Mouse (Mus musculus): ENCODE measurements around the gene Zfhx3. TPM values are rescaled to one million over a fixed set of nuclear protein-coding genes. Genes with fewer than 3 reads are reported as not detected.
A peak's percentile ranks its signal among the peaks of the same experiment; 100 is the strongest.

Gene Zfhx3
- polyA plus RNA-seq, 1 experiment from 2014 or later, result 13.9 TPM

DNA sequence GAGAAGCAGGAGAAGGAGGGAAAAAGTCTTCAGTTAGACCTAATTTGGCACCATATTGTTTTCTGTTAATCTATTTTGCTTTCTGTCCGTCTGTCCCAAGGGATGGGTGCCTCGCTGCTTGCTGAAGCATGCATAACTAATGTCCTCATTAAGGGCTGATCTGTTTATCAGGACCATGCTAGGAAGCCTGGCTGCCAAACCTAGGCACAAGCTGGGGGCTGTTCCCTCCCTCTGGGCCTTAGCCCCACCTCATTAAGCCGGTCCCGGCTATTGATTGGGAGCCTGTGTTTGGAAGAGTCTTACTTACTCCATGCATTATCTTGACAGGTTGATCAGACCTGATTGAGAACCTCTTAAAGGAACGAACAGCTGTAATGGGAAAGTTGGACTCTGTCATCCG is 903.7 kb downstream of the Zfhx3 start:
- Histone ChIP-seq H3K4me2 (replicated peaks) (no peak overlapping the region), H3K4me3 (replicated peaks) (no peak overlapping the region), H3K27me3 (no peaks in the 10 kb centered on the region), H3K9me3 (replicated peaks) (no peaks in the 10 kb centered on the region), H3K4me1 (peaks cover 9% of the 10 kb centered on the region; the same call in 1 of the 2 replicates), H3K9ac (no peak overlapping the region), H3K27ac (replicated peaks) (no peak overlapping the region), H3K36me3 (no peaks in the 10 kb centered on the region)
- ATAC-seq (ENCODE audit: insufficient number of reproducible peaks, low FRiP score, low TSS enrichment, low read depth), result peak; percentile 60; the same call in 1 of the 2 replicates
- 45% methylated on average over 6 of the region's 6 CpGs for WGBS

DNA sequence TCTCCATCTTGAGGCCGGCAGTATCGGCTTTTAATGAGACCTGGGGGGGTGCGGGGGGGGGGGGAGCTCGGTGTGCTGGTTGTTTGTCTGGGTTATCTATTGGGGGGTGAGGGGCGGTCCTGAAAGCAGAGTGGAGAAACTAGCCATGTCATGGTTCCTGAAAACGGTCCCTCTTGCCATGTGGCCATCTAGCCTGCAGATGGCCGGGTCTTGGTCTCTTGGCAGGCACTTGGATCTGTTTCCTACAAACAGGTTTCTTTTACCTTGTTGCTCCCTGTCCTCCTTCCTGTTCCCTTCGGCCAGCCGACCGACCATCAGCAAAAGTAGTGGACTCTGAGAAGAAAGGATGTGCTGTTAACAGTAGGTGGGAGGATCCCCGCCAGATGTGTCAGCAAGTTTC is 904.4 kb downstream of the Zfhx3 start:
- Histone ChIP-seq H3K9ac (no peak overlapping the region), H3K27me3 (no peaks in the 10 kb centered on the region), H3K4me3 (replicated peaks) (no peak overlapping the region), H3K36me3 (no peaks in the 10 kb centered on the region), H3K4me1 (peaks cover 9% of the 10 kb centered on the region; the same call in 1 of the 2 replicates), H3K4me2 (replicated peaks) (no peak overlapping the region), H3K27ac (replicated peaks) (no peak overlapping the region), H3K9me3 (replicated peaks) (no peaks in the 10 kb centered on the region)
- no peak for ATAC-seq (ENCODE audit: insufficient number of reproducible peaks, low FRiP score, low TSS enrichment, low read depth)
- 65% methylated on average over 11 of the region's 11 CpGs for WGBS

DNA sequence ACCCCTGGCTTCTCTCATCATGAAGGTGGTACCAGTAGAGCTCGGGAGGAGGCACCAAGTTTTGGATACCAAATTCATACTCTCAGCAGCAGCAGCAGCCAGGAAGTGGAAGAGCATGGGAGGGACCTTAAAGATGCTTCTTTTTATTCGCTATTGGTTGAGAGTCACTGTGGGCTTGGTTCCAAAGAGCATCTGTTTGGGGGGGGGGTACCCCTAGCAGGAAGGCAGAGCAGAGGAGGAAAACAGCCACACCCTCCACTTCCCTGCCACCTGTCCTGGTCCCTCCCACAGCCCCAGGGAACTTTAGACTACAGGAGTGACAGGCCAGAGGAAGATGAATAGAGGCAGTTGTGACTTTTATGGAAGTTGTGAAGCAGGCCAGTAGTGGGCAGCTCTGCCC is 904.9 kb downstream of the Zfhx3 start:
- Histone ChIP-seq H3K4me1 (peaks cover 13% of the 10 kb centered on the region; the same call in 1 of the 2 replicates), H3K27ac (replicated peaks) (no peak overlapping the region), H3K4me2 (replicated peaks) (no peak overlapping the region), H3K9ac (no peak overlapping the region), H3K36me3 (no peaks in the 10 kb centered on the region), H3K9me3 (replicated peaks) (no peaks in the 10 kb centered on the region), H3K27me3 (no peaks in the 10 kb centered on the region), H3K4me3 (replicated peaks) (no peak overlapping the region)
- ATAC-seq (ENCODE audit: insufficient number of reproducible peaks, low FRiP score, low TSS enrichment, low read depth), result no peak
- 52% methylated on average over 2 of the region's 2 CpGs for WGBS

DNA sequence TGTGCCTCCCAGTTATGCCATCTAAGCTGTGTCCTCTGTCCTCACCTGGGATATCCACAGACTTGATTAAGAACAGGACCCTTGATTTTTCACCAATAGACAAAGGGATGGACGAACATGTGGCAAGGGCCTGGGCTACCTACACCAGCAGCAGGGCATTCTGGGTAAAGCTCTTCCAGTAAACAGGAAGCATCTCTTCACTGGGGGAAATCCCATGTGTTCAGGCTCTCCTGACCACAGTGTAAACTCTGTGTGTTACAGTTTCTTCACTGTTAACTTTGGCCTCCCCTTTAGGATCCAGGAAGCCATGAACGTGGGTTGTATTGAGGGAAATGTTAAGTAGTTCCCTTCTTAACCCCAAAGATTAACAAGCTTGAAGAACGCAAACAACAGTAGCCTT is 906.0 kb downstream of the Zfhx3 start:
- ATAC-seq (ENCODE audit: insufficient number of reproducible peaks, low FRiP score, low TSS enrichment, low read depth), result no peak
- no peaks in the 10 kb centered on the region for H3K36me3 ChIP-seq

DNA sequence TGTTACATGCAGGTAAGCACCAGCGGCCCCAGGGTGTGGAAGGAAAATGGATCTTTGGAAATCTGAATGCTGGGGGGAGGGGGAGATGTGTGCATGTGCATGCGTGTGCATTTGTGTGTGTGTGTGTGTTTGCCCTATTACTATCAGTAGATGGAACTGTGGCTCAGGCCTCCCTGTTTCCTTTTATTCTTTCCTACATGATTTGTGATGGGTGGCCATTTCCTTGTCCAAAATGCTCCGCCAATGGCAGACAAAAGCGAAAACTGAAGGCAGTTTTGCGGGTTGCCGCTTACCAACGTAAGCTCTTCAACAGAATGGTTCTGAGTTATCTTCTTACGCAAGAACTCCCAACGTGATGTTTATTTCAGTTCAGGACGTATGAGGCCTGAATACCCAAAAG is 910.6 kb downstream of the Zfhx3 start:
- H3K9ac ChIP-seq, result no peak overlapping the region
- H3K9me3 ChIP-seq (replicated peaks), result no peaks in the 10 kb centered on the region
- no peak for ATAC-seq (ENCODE audit: insufficient number of reproducible peaks, low FRiP score, low TSS enrichment, low read depth)

More for the DNA sequence above, 906.0 kb downstream of the Zfhx3 start:
- Histone ChIP-seq H3K27ac (replicated peaks) (no peak overlapping the region), H3K9ac (no peak overlapping the region), H3K27me3 (no peaks in the 10 kb centered on the region), H3K4me2 (replicated peaks) (no peak overlapping the region), H3K9me3 (replicated peaks) (no peaks in the 10 kb centered on the region), H3K4me1 (peaks cover 24% of the 10 kb centered on the region), H3K4me3 (replicated peaks) (no peak overlapping the region)
- 71% methylated on average over 3 of the region's 3 CpGs for WGBS

DNA sequence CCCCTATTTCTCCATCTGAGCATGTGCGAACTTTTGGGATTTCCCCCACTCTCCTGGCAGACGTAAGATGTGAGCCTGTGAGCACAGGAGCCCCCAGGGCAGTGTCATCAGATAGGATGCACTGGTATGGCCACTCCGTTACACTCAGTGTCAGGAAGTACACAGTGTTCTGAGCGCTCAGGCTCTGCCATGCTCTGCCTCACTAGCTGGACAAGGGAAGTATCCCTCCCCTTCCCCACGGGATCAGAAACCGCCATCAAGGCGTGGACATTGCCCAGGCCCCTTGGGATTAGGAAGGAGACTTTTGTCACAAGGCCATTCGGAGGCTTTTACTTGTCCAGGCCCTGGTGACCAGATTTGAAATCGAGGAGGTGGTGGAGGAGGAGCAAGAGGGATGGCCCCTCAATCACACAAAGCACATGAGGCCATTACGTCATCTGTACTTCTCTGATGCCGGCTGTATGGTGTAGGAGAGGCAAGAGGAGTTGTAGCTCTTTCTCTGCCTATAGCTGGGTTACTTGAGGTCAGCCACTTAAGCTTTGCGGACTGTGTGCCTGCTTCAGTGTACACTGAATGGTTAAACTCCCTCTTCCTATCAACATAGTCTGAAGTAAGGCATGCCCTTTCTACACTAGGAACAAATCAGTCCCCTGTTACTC is 912.1 kb downstream of the Zfhx3 start:
- H3K4me2 ChIP-seq (replicated peaks), result no peak overlapping the region
- no peaks in the 10 kb centered on the region for H3K9me3 ChIP-seq (replicated peaks)
- H3K36me3 ChIP-seq, result 0 out of 2 replicates have a peak, but pooled peaks cover 3% of the 10 kb centered on the region
- H3K9ac ChIP-seq, result no peak overlapping the region
- 66% methylated on average over 12 of the region's 12 CpGs for WGBS
- H3K4me3 ChIP-seq (replicated peaks), result no peak overlapping the region
- no peak for ATAC-seq (ENCODE audit: insufficient number of reproducible peaks, low FRiP score, low TSS enrichment, low read depth)
- H3K4me1 ChIP-seq, result peaks cover 25% of the 10 kb centered on the region
- no peak overlapping the region for H3K27ac ChIP-seq (replicated peaks)
- H3K27me3 ChIP-seq, result no peaks in the 10 kb centered on the region

More for the DNA sequence above, 910.6 kb downstream of the Zfhx3 start:
- no peaks in the 10 kb centered on the region for H3K27me3 ChIP-seq
- 0 out of 2 replicates have a peak, but pooled peaks cover 3% of the 10 kb centered on the region for H3K36me3 ChIP-seq
- H3K4me3 ChIP-seq (replicated peaks), result no peak overlapping the region
- H3K4me1 ChIP-seq, result peaks cover 25% of the 10 kb centered on the region
- H3K27ac ChIP-seq (replicated peaks), result no peak overlapping the region
- 84% methylated on average over 10 of the region's 10 CpGs for WGBS
- H3K4me2 ChIP-seq (replicated peaks), result no peak overlapping the region

DNA sequence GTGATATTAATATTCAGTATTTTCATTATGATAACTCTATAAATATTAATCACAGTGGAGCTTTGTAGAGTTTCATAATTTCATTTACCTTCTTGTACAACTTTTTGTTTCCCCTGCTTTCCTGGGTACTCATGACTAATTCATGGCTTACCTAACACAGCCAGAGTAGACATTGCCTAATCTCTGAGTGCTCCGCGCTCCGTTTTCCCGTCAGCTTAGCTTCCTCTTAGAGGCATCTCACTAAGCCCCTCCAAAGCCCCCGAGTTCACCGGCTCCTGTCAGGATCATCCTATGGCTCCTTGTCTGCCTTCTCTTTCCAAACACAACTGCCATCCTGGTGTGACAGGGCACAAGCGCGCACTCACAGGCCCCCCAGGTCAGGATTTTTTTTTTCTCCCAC is 916.6 kb downstream of the Zfhx3 start:
- Histone ChIP-seq H3K27me3 (no peaks in the 10 kb centered on the region), H3K4me2 (replicated peaks) (no peak overlapping the region), H3K27ac (replicated peaks) (no peak overlapping the region), H3K36me3 (peaks cover 8% of the 10 kb centered on the region; the same call in 1 of the 2 replicates), H3K4me1 (peaks cover 21% of the 10 kb centered on the region; the same call in 1 of the 2 replicates), H3K9me3 (replicated peaks) (no peaks in the 10 kb centered on the region), H3K9ac (no peak overlapping the region), H3K4me3 (replicated peaks) (no peak overlapping the region)
- ATAC-seq (ENCODE audit: insufficient number of reproducible peaks, low FRiP score, low TSS enrichment, low read depth), result no peak
- 79% methylated on average over 8 of the region's 8 CpGs for WGBS

DNA sequence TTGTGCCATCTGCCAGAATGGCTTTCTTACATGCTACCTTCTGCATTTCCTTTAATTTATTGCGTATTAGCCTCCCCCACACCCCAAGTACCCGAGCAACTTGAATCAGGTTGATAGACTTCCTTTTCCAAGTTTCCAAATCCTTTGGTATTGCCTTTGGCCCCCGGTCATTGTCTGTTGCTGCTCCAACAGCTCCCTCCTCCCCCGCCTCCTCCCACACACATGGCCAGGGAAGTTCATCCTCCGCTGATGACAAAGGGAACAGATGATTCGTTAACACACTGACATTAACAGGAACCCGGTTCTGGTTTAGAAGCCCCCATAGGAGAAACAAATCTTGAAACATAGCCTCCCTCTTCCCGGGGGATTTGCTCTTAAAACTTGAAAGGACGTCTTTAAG is 917.5 kb downstream of the Zfhx3 start:
- no peak overlapping the region for H3K9ac ChIP-seq
- no peak for ATAC-seq (ENCODE audit: insufficient number of reproducible peaks, low FRiP score, low TSS enrichment, low read depth)

DNA sequence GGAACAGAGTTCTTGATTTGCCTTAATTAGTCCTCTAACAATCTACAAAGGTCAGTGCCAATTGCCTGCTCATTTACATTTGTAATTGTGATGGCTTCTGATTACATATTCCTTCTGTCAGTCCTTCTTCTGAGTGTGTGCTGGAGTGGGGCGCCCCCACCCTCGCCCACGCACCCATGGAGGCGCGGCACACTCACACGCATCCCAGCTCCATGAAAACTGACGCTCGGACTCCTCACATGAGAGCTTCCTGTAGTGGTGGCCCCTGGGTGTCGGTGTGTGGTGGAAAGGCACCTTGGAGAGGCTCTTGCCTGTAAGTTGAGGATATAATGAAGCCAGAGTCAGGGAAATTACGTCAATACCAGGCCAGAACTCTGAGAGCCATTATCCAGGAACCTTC is 921.0 kb downstream of the Zfhx3 start:
- Histone ChIP-seq H3K27ac (replicated peaks) (no peak overlapping the region), H3K4me1 (peaks cover 26% of the 10 kb centered on the region; the same call in 1 of the 2 replicates), H3K36me3 (peaks cover 5% of the 10 kb centered on the region; the same call in 1 of the 2 replicates), H3K4me2 (replicated peaks) (no peak overlapping the region), H3K9ac (no peak overlapping the region), H3K27me3 (no peaks in the 10 kb centered on the region), H3K9me3 (replicated peaks) (no peaks in the 10 kb centered on the region), H3K4me3 (replicated peaks) (no peak overlapping the region)
- ATAC-seq (ENCODE audit: insufficient number of reproducible peaks, low FRiP score, low TSS enrichment, low read depth), result no peak
- WGBS, result 84% methylated on average over 10 of the region's 10 CpGs

More for the DNA sequence above, 917.5 kb downstream of the Zfhx3 start:
- Histone ChIP-seq H3K36me3 (peaks cover 8% of the 10 kb centered on the region; the same call in 1 of the 2 replicates), H3K27ac (replicated peaks) (no peak overlapping the region), H3K4me2 (replicated peaks) (no peak overlapping the region), H3K4me3 (replicated peaks) (no peak overlapping the region), H3K27me3 (no peaks in the 10 kb centered on the region), H3K4me1 (peaks cover 14% of the 10 kb centered on the region; the same call in 1 of the 2 replicates), H3K9me3 (replicated peaks) (no peaks in the 10 kb centered on the region)
- 72% methylated on average over 9 of the region's 9 CpGs for WGBS

DNA sequence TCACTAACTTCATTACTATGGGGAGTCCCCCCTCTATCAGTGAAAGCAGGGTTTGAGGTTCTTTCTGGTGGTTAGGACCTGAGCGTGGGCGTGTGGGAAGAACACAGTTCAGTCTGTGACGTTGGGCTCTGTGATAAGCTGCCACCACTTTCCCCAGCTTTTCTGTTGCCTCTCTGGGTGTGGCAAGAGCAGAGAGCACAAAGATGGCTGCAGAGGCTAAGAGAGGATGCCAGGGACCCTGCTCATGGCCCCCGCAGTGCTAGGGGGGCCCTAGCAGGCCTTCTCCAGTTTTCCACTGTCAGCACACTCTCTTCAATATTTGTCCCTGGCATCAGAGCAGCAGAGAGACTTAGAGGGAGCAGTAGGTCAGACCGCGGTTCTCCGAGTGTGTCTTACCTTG is 924.0 kb downstream of the Zfhx3 start:
- Histone ChIP-seq H3K9ac (no peak overlapping the region), H3K36me3 (no peaks in the 10 kb centered on the region), H3K27ac (replicated peaks) (no peak overlapping the region), H3K4me2 (replicated peaks) (no peak overlapping the region), H3K9me3 (replicated peaks) (no peaks in the 10 kb centered on the region), H3K27me3 (no peaks in the 10 kb centered on the region), H3K4me3 (replicated peaks) (no peak overlapping the region), H3K4me1 (peaks cover 31% of the 10 kb centered on the region; the same call in 1 of the 2 replicates)
- no peak for ATAC-seq (ENCODE audit: insufficient number of reproducible peaks, low FRiP score, low TSS enrichment, low read depth)
- 87% methylated on average over 7 of the region's 7 CpGs for WGBS

DNA sequence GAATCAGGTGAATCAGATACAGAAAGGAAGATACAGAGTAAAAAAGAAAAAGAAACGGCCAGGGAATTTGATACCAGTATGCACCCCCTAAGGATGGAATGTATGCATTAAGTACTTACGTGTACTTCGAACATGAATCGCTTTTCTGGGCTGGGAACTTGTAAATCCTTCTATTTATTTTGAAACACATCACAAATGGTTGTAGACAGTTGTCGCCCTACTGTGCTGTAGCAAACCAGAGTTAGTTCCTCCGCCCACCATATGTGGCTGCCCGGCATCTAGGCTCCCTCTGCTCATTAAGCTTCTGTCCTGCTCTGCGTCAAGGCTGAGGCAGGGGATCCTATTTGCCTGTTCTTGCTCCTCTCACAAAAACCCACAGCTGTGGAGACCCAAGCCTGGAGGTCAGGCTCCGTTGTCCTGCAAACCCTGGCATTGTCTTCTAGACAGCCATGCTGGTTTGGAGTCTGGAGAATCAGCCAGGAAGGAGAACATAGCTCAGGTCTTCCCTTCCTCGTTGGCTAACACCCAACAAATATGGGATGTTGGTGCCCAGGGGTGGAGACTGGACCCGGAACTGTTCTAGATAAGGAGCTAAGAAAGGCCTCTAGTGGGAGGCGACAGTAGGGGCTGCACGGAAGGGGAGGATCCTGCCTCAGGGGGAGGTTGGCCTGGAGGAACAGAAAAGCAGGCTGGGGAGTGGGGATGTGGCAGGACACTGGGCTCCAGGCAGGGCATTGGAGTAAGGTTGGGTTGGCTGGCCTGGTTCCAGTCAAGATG is 925.2 kb downstream of the Zfhx3 start:
- peak; percentile 30; the same call in 1 of the 2 replicates for ATAC-seq (ENCODE audit: insufficient number of reproducible peaks, low FRiP score, low TSS enrichment, low read depth)
- WGBS, result 62% methylated on average over 13 of the region's 13 CpGs
- H3K9ac ChIP-seq, result no peak overlapping the region
- no peak overlapping the region for H3K27ac ChIP-seq (replicated peaks)
- H3K4me1 ChIP-seq, result peaks cover 25% of the 10 kb centered on the region; the same call in 1 of the 2 replicates
- H3K9me3 ChIP-seq (replicated peaks), result no peaks in the 10 kb centered on the region
- H3K27me3 ChIP-seq, result no peaks in the 10 kb centered on the region
- H3K4me3 ChIP-seq (replicated peaks), result no peak overlapping the region
- no peak overlapping the region for H3K4me2 ChIP-seq (replicated peaks)
- no peaks in the 10 kb centered on the region for H3K36me3 ChIP-seq
